Mouse (Mus musculus): ENCODE results near the gene Sap30bp. TPM values are rescaled to one million over a fixed set of nuclear protein-coding genes. Genes with fewer than 3 reads are reported as not detected.

Gene Sap30bp
- total and polyA plus RNA-seq, 3 experiments, result 72.2 to 275 (median 167) TPM

GRCm38 (mm10) chr11:115989686-115990085 is 56.6 kb downstream of the Sap30bp start:
- TF ChIP-seq ZMIZ1 (IDR thresholded peaks at IDR 0.05; ENCODE audit: low read depth, low read length) (no peak), NRF1 (IDR thresholded peaks at IDR 0.05; ENCODE audit: low read depth, low read length) (peak; percentile 60)
- H3K4me3 ChIP-seq (replicated peaks in 1 of 3; ENCODE audit: low read depth in 2 of 3, low read length in 2 of 3, poor library complexity in 1 of 3), result no peak overlapping the region
- no peaks in the 10 kb centered on the region for H3K79me2 ChIP-seq (replicated peaks; ENCODE audit: control insufficient read depth, extremely low read depth, insufficient read depth, poor library complexity, severe bottlenecking)
- H3K27ac ChIP-seq (ENCODE audit: insufficient read depth, low read depth), result no peak overlapping the region
- dilution Hi-C loops (cut with MboI; ENCODE audit: extremely low pct_ligation_motif_present, extremely low pct_unique_long_range_greater_than_20kb, low sequenced_read_pairs) (no loop called here), in situ Hi-C loops (cut with MboI; ENCODE audit: low pct_ligation_motif_present, low pct_unique_long_range_greater_than_20kb, low sequenced_read_pairs) (no loop called here)
- no peak overlapping the region for H3K9ac ChIP-seq (ENCODE audit: insufficient read depth, low read depth)
- no peak for DNase-seq (ENCODE audit: extremely low read depth)
- H3K9me3 ChIP-seq (replicated peaks; ENCODE audit: low read length), result no peaks in the 10 kb centered on the region
- H3K27me3 ChIP-seq (replicated peaks), result peaks cover 49% of the 10 kb centered on the region
- H3K4me1 ChIP-seq (ENCODE audit: control insufficient read depth in 1 of 2, insufficient read depth in 2 of 2), result peaks cover 2% of the 10 kb centered on the region in 2 experiments; a peak in 2 of 4 replicates
- no peaks in the 10 kb centered on the region for H3K36me3 ChIP-seq (replicated peaks in 1 of 2; ENCODE audit: control insufficient read depth in 1 of 2, insufficient read depth in 1 of 2, low read length in 1 of 2)
- H3K4me2 ChIP-seq (ENCODE audit: insufficient read depth, low read depth, poor library complexity, severe bottlenecking), result no peak overlapping the region

GRCm38 (mm10) chr11:115992098-115992497 is 59.0 kb downstream of the Sap30bp start:
- no peak for TF ChIP-seq CHD1 (IDR thresholded peaks at IDR 0.05; ENCODE audit: low read depth, low read length)
- no peak for TF ChIP-seq SIN3A (IDR thresholded peaks at IDR 0.05; ENCODE audit: low read length)
- TF ChIP-seq TCF12 (IDR thresholded peaks at IDR 0.05; ENCODE audit: low read depth, low read length), result no peak
- TF ChIP-seq POLR2AphosphoS2 (IDR thresholded peaks at IDR 0.05; ENCODE audit: low read depth, low read length), result no peak
- TF ChIP-seq MAZ (IDR thresholded peaks at IDR 0.05; ENCODE audit: low read depth, low read length), result no peak
- no peak for TF ChIP-seq EP300 (IDR thresholded peaks at IDR 0.05; ENCODE audit: low read length)
- no peak for TF ChIP-seq JUND (conservative IDR thresholded peaks at IDR 0.05; ENCODE audit: low read depth, low read length)
- TF ChIP-seq CHD2 (IDR thresholded peaks at IDR 0.05; ENCODE audit: low read length), result no peak
- no peak for TF ChIP-seq NRF1 (IDR thresholded peaks at IDR 0.05; ENCODE audit: low read depth, low read length)
- TF ChIP-seq MAFK (IDR thresholded peaks at IDR 0.05; ENCODE audit: insufficient replicate concordance, low read length), result no peak
- no peak for TF ChIP-seq NELFE (IDR thresholded peaks at IDR 0.05; ENCODE audit: low read depth, low read length)
- TF ChIP-seq ETS1 (conservative IDR thresholded peaks at IDR 0.05; ENCODE audit: low read depth, low read length), result no peak
- DNase-seq (ENCODE audit: extremely low read depth), result no peak
- H3K4me3 ChIP-seq (replicated peaks in 1 of 3; ENCODE audit: low read depth in 2 of 3, low read length in 2 of 3, poor library complexity in 1 of 3), result no peak overlapping the region
- no peaks in the 10 kb centered on the region for H3K9me3 ChIP-seq (replicated peaks; ENCODE audit: low read length)
- H3K27ac ChIP-seq (ENCODE audit: insufficient read depth, low read depth), result no peak overlapping the region
- H3K4me1 ChIP-seq (ENCODE audit: control insufficient read depth in 1 of 2, insufficient read depth in 2 of 2), result peaks cover 0 to 2% of the 10 kb centered on the region in 2 experiments; a peak in 1 of 4 replicates
- dilution Hi-C loops (cut with MboI; ENCODE audit: extremely low pct_ligation_motif_present, extremely low pct_unique_long_range_greater_than_20kb, low sequenced_read_pairs) (no loop called here), in situ Hi-C loops (cut with MboI; ENCODE audit: low pct_ligation_motif_present, low pct_unique_long_range_greater_than_20kb, low sequenced_read_pairs) (no loop called here)
- no peaks in the 10 kb centered on the region for H3K79me2 ChIP-seq (replicated peaks; ENCODE audit: control insufficient read depth, extremely low read depth, insufficient read depth, poor library complexity, severe bottlenecking)
- peaks cover 32% of the 10 kb centered on the region for H3K27me3 ChIP-seq (replicated peaks)
- no peak overlapping the region for H3K4me2 ChIP-seq (ENCODE audit: insufficient read depth, low read depth, poor library complexity, severe bottlenecking)
- H3K9ac ChIP-seq (ENCODE audit: insufficient read depth, low read depth), result no peak overlapping the region
- H3K36me3 ChIP-seq (replicated peaks in 1 of 2; ENCODE audit: control insufficient read depth in 1 of 2, insufficient read depth in 1 of 2, low read length in 1 of 2), result no peaks in the 10 kb centered on the region

- TF ChIP-seq ZC3H11A (IDR thresholded peaks at IDR 0.05; ENCODE audit: low read depth, low read length) (no peak), SMC3 (IDR thresholded peaks at IDR 0.05; ENCODE audit: low read depth, low read length) (no peak), ETS1 (conservative IDR thresholded peaks at IDR 0.05; ENCODE audit: low read depth, low read length) (no peak), POLR2A (IDR thresholded peaks at IDR 0.05; ENCODE audit: low read depth, low read length) (no peak), ELF1 (IDR thresholded peaks at IDR 0.05; ENCODE audit: low read depth, low read length) (no peak), CHD1 (IDR thresholded peaks at IDR 0.05; ENCODE audit: low read depth, low read length) (no peak), UBTF (IDR thresholded peaks at IDR 0.05; ENCODE audit: low read depth, low read length) (no peak), USF1 (IDR thresholded peaks at IDR 0.05; ENCODE audit: low read depth, low read length) (no peak), IRF4 (IDR thresholded peaks at IDR 0.05; ENCODE audit: low read depth, low read length) (no peak), TBP (conservative IDR thresholded peaks at IDR 0.05; ENCODE audit: low read depth, low read length) (no peak)
- H3K36me3 ChIP-seq (replicated peaks in 1 of 2; ENCODE audit: control insufficient read depth in 1 of 2, insufficient read depth in 1 of 2, low read length in 1 of 2), result no peaks in the 10 kb centered on the region
- H3K27me3 ChIP-seq (replicated peaks), result peaks cover 20% of the 10 kb centered on the region
- dilution Hi-C loops (cut with MboI; ENCODE audit: extremely low pct_ligation_motif_present, extremely low pct_unique_long_range_greater_than_20kb, low sequenced_read_pairs) (no loop called here), in situ Hi-C loops (cut with MboI; ENCODE audit: low pct_ligation_motif_present, low pct_unique_long_range_greater_than_20kb, low sequenced_read_pairs) (no loop called here)
- no peaks in the 10 kb centered on the region for H3K79me2 ChIP-seq (replicated peaks; ENCODE audit: control insufficient read depth, extremely low read depth, insufficient read depth, poor library complexity, severe bottlenecking)
- no peak overlapping the region for H3K27ac ChIP-seq (ENCODE audit: insufficient read depth, low read depth)
- no peaks in the 10 kb centered on the region for H3K9me3 ChIP-seq (replicated peaks; ENCODE audit: low read length)
- no peak overlapping the region for H3K4me2 ChIP-seq (ENCODE audit: insufficient read depth, low read depth, poor library complexity, severe bottlenecking)
- no peak overlapping the region for H3K4me3 ChIP-seq (replicated peaks in 1 of 3; ENCODE audit: low read depth in 2 of 3, low read length in 2 of 3, poor library complexity in 1 of 3)
- DNase-seq (ENCODE audit: extremely low read depth), result no peak
- no peak overlapping the region for H3K9ac ChIP-seq (ENCODE audit: insufficient read depth, low read depth)
- peaks cover 3 to 15% of the 10 kb centered on the region in 2 experiments for H3K4me1 ChIP-seq (ENCODE audit: control insufficient read depth in 1 of 2, insufficient read depth in 2 of 2)
These were observed 62.2 kb downstream of the Sap30bp start for GRCm38 (mm10) chr11:115995256-115995655.
